Mouse (Mus musculus): Measurements from ENCODE around the gene Kcnj9. TPM values are rescaled to one million over a fixed set of nuclear protein-coding genes. Genes with fewer than 3 reads are reported as not detected.

Gene Kcnj9
- polyA plus RNA-seq, 1 experiment from 2014 or later = not detected

GRCm38 (mm10) chr1:172301180-172301579 is 27.9 kb downstream of the Kcnj9 start:
- Histone ChIP-seq H3K9ac (no peak overlapping the region), H3K4me2 (no peak overlapping the region), H3K27ac (no peak overlapping the region), H3K9me3 (replicated peaks) (no peaks in the 10 kb centered on the region), H3K27me3 (no peaks in the 10 kb centered on the region), H3K36me3 (no peaks in the 10 kb centered on the region), H3K4me1 (replicated peaks) (peaks cover 50% of the 10 kb centered on the region), H3K4me3 (no peak overlapping the region)
- WGBS = 60% methylated on average over 12 of the region's 12 CpGs
- ATAC-seq (replicated peaks; ENCODE audit: insufficient number of reproducible peaks, insufficient read depth, low FRiP score, low read depth) = no peak

GRCm38 (mm10) chr1:172300247-172300646 is 28.9 kb downstream of the Kcnj9 start:
- no peak overlapping the region for H3K9ac ChIP-seq
- H3K27ac ChIP-seq = peak overlapping the region; percentile 73
- H3K27me3 ChIP-seq = no peaks in the 10 kb centered on the region
- H3K4me1 ChIP-seq (replicated peaks) = peaks cover 60% of the 10 kb centered on the region
- no peak for ATAC-seq (replicated peaks; ENCODE audit: insufficient number of reproducible peaks, insufficient read depth, low FRiP score, low read depth)
- no peaks in the 10 kb centered on the region for H3K36me3 ChIP-seq
- H3K9me3 ChIP-seq (replicated peaks) = no peaks in the 10 kb centered on the region
- no peak overlapping the region for H3K4me3 ChIP-seq
- H3K4me2 ChIP-seq = no peak overlapping the region
- 50% methylated on average over 5 of the region's 5 CpGs for WGBS

GRCm38 (mm10) chr1:172299528-172299927 is 29.6 kb downstream of the Kcnj9 start:
- no peaks in the 10 kb centered on the region for H3K27me3 ChIP-seq
- no peaks in the 10 kb centered on the region for H3K9me3 ChIP-seq (replicated peaks)
- no peak overlapping the region for H3K4me3 ChIP-seq
- WGBS = 45% methylated on average over 7 of the region's 7 CpGs
- H3K4me2 ChIP-seq = no peak overlapping the region
- peaks cover 66% of the 10 kb centered on the region for H3K4me1 ChIP-seq (replicated peaks)
- H3K27ac ChIP-seq = peak overlapping the region; percentile 73
- H3K9ac ChIP-seq = no peak overlapping the region
- no peak for ATAC-seq (replicated peaks; ENCODE audit: insufficient number of reproducible peaks, insufficient read depth, low FRiP score, low read depth)
- no peaks in the 10 kb centered on the region for H3K36me3 ChIP-seq

DNA sequence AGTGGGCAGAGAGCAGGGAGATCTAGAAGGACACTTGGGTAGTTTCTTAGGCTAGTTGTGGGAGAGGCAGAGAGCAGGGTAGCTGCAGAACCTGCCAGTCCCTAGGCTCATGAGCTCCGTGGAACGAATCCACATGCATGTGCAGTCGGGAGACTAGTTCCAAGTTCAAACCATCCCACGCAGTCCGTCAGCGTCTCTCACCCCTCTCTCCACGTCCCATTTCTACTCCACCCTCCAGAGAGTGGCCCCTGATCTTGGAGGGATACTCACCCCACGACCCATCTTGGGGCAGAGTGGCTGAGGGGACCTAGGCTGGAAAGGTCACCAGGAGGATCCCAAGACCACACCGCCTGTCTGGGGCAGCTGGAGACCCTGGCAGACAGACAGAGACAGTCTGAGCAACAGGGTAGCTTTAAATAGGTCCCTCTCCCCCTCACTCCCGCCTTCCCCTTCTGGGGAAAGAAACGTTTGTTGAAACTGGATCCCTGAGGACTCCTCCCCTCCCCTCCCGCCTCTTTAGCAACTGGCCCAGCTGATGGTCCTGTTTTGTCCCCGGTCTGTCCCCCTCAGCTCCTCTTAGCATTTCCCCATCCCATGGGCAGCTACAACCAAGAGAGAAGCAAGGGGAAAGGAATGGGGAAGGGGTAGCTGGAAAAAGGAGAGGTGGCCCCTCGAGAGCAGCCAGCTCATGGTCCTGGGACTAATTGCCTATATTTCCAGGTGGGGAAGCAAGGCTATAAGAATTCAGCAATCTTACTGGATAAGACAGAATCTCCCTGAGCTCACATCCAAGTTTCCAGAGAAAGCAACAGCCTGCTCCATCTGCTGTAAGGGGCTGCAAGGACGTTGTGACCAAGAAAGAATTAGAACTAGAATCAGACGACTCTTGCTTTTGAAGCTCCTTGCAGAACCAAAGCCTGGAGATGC is 31.2 kb downstream of the Kcnj9 start, which contains the start of gene Atp1a2:
Atp1a2 (minus strand) TSS at position 454 of the 927 bp plus-strand sequence.
- Histone ChIP-seq H3K36me3 (no peaks in the 10 kb centered on the region), H3K4me3 (peak within 1 kb of the TSS; percentile 51), H3K27ac (peak within 1 kb of the TSS; percentile 90), H3K9me3 (replicated peaks) (no peaks in the 10 kb centered on the region), H3K4me2 (peak within 1 kb of the TSS; percentile 68), H3K4me1 (replicated peaks) (peaks cover 66% of the 10 kb centered on the region), H3K9ac (peak within 1 kb of the TSS; percentile 60), H3K27me3 (no peaks in the 10 kb centered on the region)
- 6% methylated on average over 16 of the region's 16 CpGs for WGBS
- ATAC-seq (replicated peaks; ENCODE audit: insufficient number of reproducible peaks, insufficient read depth, low FRiP score, low read depth) = peak; percentile 77

- Histone ChIP-seq H3K9me3 (replicated peaks) (no peaks in the 10 kb centered on the region), H3K36me3 (no peaks in the 10 kb centered on the region), H3K4me3 (peak overlapping the region; percentile 51), H3K27me3 (no peaks in the 10 kb centered on the region), H3K27ac (peak overlapping the region; percentile 90), H3K9ac (peak overlapping the region; percentile 60), H3K4me1 (replicated peaks) (peaks cover 66% of the 10 kb centered on the region), H3K4me2 (peak overlapping the region; percentile 68)
- WGBS = 62% methylated on average over 6 of the region's 6 CpGs
- ATAC-seq (replicated peaks; ENCODE audit: insufficient number of reproducible peaks, insufficient read depth, low FRiP score, low read depth) = no peak
These were observed 32.2 kb downstream of the Kcnj9 start for GRCm38 (mm10) chr1:172296816-172297510.

- peak overlapping the region; percentile 90 for H3K27ac ChIP-seq
- peak overlapping the region; percentile 30; the same call in 1 of the 2 replicates for H3K9ac ChIP-seq
- H3K4me1 ChIP-seq (replicated peaks) = peaks cover 58% of the 10 kb centered on the region
- 39% methylated on average over 4 of the region's 4 CpGs for WGBS
- H3K9me3 ChIP-seq (replicated peaks) = no peaks in the 10 kb centered on the region
- H3K27me3 ChIP-seq = no peaks in the 10 kb centered on the region
- ATAC-seq (replicated peaks; ENCODE audit: insufficient number of reproducible peaks, insufficient read depth, low FRiP score, low read depth) = no peak; the same call in 1 of the 2 replicates
- H3K4me2 ChIP-seq = peak overlapping the region; percentile 68
- peaks cover 7% of the 10 kb centered on the region; the same call in 1 of the 2 replicates for H3K36me3 ChIP-seq
- peak overlapping the region; percentile 51 for H3K4me3 ChIP-seq
These were observed 33.3 kb downstream of the Kcnj9 start for GRCm38 (mm10) chr1:172295751-172296197.

DNA sequence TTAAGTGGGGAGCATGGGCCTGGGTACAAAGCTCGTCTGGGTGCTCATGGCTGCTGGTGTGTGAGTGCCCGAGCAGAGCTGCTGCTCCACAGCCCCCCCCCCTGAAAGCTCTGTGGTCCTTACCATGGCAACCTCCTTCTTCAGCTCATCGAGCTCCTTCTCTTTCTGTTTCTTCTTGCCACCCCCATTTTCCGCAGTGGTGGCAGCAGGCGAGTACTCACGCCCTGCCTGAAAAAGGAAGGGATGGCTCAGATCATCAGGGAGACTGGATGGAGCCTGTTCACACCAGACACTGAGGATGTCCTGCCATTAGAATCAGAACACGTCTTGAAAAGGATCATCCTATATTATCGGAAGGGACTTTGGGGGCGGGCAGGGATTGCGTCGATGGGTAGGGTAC is 35.7 kb downstream of the Kcnj9 start:
- H3K36me3 ChIP-seq = peaks cover 23% of the 10 kb centered on the region
- H3K4me2 ChIP-seq = no peak overlapping the region
- H3K9ac ChIP-seq = no peak overlapping the region
- no peaks in the 10 kb centered on the region for H3K9me3 ChIP-seq (replicated peaks)
- no peak overlapping the region for H3K27ac ChIP-seq
- no peak overlapping the region for H3K4me3 ChIP-seq
- 87% methylated on average over 11 of the region's 11 CpGs for WGBS
- ATAC-seq (replicated peaks; ENCODE audit: insufficient number of reproducible peaks, insufficient read depth, low FRiP score, low read depth) = no peak
- peaks cover 37% of the 10 kb centered on the region for H3K4me1 ChIP-seq (replicated peaks)
- no peaks in the 10 kb centered on the region for H3K27me3 ChIP-seq

DNA sequence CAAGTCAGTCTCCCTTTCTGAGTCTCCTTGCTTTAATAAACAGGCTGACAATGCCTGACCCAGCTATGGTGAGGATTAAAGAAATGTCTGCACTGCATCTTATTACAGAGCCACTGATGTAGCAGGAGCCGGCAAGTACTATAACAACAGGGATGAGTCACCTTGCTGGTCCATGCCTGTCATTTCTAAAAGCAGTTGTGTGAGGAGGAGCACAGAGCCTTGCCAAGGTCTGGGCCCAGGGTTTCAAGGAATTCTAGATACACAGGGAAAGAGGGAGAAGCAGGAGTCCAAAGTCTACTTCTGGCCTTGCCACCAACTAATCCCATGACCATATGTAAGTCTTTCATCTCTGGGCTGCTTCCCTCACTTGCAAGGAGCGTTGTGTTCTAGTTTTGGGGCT is 36.2 kb downstream of the Kcnj9 start:
- WGBS = 80% methylated on average over 2 of the region's 2 CpGs
- Histone ChIP-seq H3K4me1 (replicated peaks) (peaks cover 32% of the 10 kb centered on the region), H3K27me3 (no peaks in the 10 kb centered on the region), H3K36me3 (peaks cover 23% of the 10 kb centered on the region), H3K9me3 (replicated peaks) (no peaks in the 10 kb centered on the region), H3K4me2 (no peak overlapping the region), H3K4me3 (no peak overlapping the region), H3K9ac (no peak overlapping the region), H3K27ac (no peak overlapping the region)
- no peak for ATAC-seq (replicated peaks; ENCODE audit: insufficient number of reproducible peaks, insufficient read depth, low FRiP score, low read depth)

GRCm38 (mm10) chr1:172289617-172289946 is 39.5 kb downstream of the Kcnj9 start:
- Histone ChIP-seq H3K27me3 (no peaks in the 10 kb centered on the region), H3K4me3 (no peak overlapping the region), H3K36me3 (peaks cover 36% of the 10 kb centered on the region), H3K4me2 (no peak overlapping the region), H3K9ac (no peak overlapping the region), H3K4me1 (replicated peaks) (peaks cover under 1% of the 10 kb centered on the region; the same call in 1 of the 2 replicates), H3K9me3 (replicated peaks) (no peaks in the 10 kb centered on the region), H3K27ac (no peak overlapping the region)
- 74% methylated on average over 3 of the region's 3 CpGs for WGBS
- no peak for ATAC-seq (replicated peaks; ENCODE audit: insufficient number of reproducible peaks, insufficient read depth, low FRiP score, low read depth)

- no peaks in the 10 kb centered on the region for H3K9me3 ChIP-seq (replicated peaks)
- no peak overlapping the region for H3K4me3 ChIP-seq
- WGBS = 88% methylated on average over 11 of the region's 11 CpGs
- H3K9ac ChIP-seq = no peak overlapping the region
- peaks cover 42% of the 10 kb centered on the region for H3K36me3 ChIP-seq
- H3K27ac ChIP-seq = no peak overlapping the region
- no peak for ATAC-seq (replicated peaks; ENCODE audit: insufficient number of reproducible peaks, insufficient read depth, low FRiP score, low read depth)
- no peak overlapping the region for H3K4me2 ChIP-seq
- no peaks in the 10 kb centered on the region for H3K27me3 ChIP-seq
- no peaks in the 10 kb centered on the region for H3K4me1 ChIP-seq (replicated peaks)
These were observed 40.1 kb downstream of the Kcnj9 start for GRCm38 (mm10) chr1:172288900-172289616.

DNA sequence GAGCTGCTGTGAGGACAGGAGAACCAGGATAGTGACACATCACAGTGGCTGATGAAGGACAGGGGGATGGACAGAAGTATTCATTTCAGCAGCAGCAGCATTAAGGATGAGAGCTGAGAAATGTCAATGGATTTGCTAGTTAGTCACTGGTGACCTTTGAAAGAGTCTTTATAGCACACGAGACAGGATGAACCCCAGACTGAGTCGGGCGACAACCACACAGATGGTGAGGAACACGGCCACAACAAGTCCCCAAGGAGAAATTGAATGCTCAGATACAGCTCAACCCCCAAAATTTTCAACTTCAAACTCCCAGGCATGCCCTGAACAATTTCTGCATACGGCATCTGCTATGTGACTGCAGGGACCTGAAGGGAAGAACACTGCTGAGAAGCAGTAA is 42.4 kb downstream of the Kcnj9 start:
- H3K4me3 ChIP-seq = no peak overlapping the region
- no peaks in the 10 kb centered on the region for H3K4me1 ChIP-seq (replicated peaks)
- H3K36me3 ChIP-seq = peaks cover 43% of the 10 kb centered on the region
- WGBS = 89% methylated on average over 5 of the region's 5 CpGs
- H3K9me3 ChIP-seq (replicated peaks) = no peaks in the 10 kb centered on the region
- H3K27me3 ChIP-seq = no peaks in the 10 kb centered on the region
- H3K9ac ChIP-seq = no peak overlapping the region
- ATAC-seq (replicated peaks; ENCODE audit: insufficient number of reproducible peaks, insufficient read depth, low FRiP score, low read depth) = no peak
- H3K27ac ChIP-seq = no peak overlapping the region
- H3K4me2 ChIP-seq = no peak overlapping the region
